Mouse (Mus musculus) C2C12 (cell line): ENCODE results near the gene Hmga1b. TPM values are rescaled to one million over a fixed set of nuclear protein-coding genes. Genes with fewer than 3 reads are reported as not detected.
"Not testable (repeated sequence)": the region's sequence is repeated elsewhere in the genome, so short reads cannot be mapped to it uniquely, and the experiment has no call there.

ENCODE experiments used
- H3K27me3 ChIP-seq: one replicate; pipeline ENCODE4 v1.6.1; 2011; ENCODE audit not compliant: control insufficient read depth, insufficient read depth, insufficient read length
- H3K36me3 ChIP-seq: one replicate; pipeline ENCODE4 v1.6.1; 2011; ENCODE audit not compliant: control insufficient read depth, insufficient read depth
- H3K4me3 ChIP-seq: one replicate; pipeline ENCODE4 v1.5.1; 2011; ENCODE audit warnings: mild to moderate bottlenecking, control low read depth; ENCODE audit not compliant: poor library complexity, insufficient read depth, severe bottlenecking
- H3K79me2 ChIP-seq: one replicate; pipeline ENCODE4 v1.6.1; 2011; ENCODE audit not compliant: control insufficient read depth, insufficient read depth
- H3K79me3 ChIP-seq: one replicate; pipeline ENCODE4 v1.6.1; 2011; ENCODE audit warnings: low read depth, control low read depth
- H3ac ChIP-seq: one replicate; pipeline ENCODE3; 2011; ENCODE audit warnings: low read depth; ENCODE audit not compliant: control insufficient read depth, insufficient read length
- CEBPB ChIP-seq: IDR thresholded peaks from one replicate; pipeline ENCODE4 v1.6.1; 2011; ENCODE audit warnings: low read depth, mild to moderate bottlenecking, control low read depth, moderate library complexity
- CTCF ChIP-seq: IDR thresholded peaks from one replicate; pipeline ENCODE4 v1.5.1; 2011; ENCODE audit not compliant: control insufficient read depth, insufficient read depth, insufficient read length
- FOSL1 ChIP-seq: IDR thresholded peaks from one replicate; pipeline ENCODE4 v1.8.0; 2011; ENCODE audit warnings: mild to moderate bottlenecking, low read length; ENCODE audit not compliant: poor library complexity, insufficient read depth, severe bottlenecking
- MAX ChIP-seq: IDR thresholded peaks from one replicate; pipeline ENCODE4 v1.6.1; 2011; ENCODE audit warnings: mild to moderate bottlenecking, control low read depth
- MYOD1 ChIP-seq: IDR thresholded peaks from one replicate; pipeline ENCODE4 v1.6.1; 2011; ENCODE audit warnings: low read depth; ENCODE audit not compliant: control insufficient read depth, insufficient read length
- MYOG ChIP-seq: IDR thresholded peaks from one replicate; pipeline ENCODE4 v1.6.1; 2011; ENCODE audit not compliant: control insufficient read depth, insufficient read length; ENCODE audit errors: extremely low read depth
- USF1 ChIP-seq: IDR thresholded peaks from one replicate; pipeline ENCODE4 v1.6.1; 2011; ENCODE audit warnings: low read depth, mild to moderate bottlenecking, control low read depth, moderate library complexity
- polyA plus RNA-seq: library from polyadenylated mRNA; unstranded; fragments of >200 nt; fragmentation: generic; extraction: Trizol; gene quantifications from one replicate; pipeline ENCODE4 v1.2.1, GENCODE M21; 2012; ENCODE audit warnings: missing spikeins

Gene Hmga1b
- polyA plus RNA-seq, 1 experiment = 774 TPM

GRCm38 (mm10) chr11:120768206-120768605 is 5.6 kb downstream of the Hmga1b start:
- Histone ChIP-seq H3K79me2 (no peaks in the 10 kb centered on the region), H3K36me3 (no peaks in the 10 kb centered on the region), H3K79me3 (no peaks in the 10 kb centered on the region), H3K4me3 (no peak overlapping the region), H3ac (no peak overlapping the region), H3K27me3 (no peaks in the 10 kb centered on the region)
- no peak for TF ChIP-seq MYOG
- TF ChIP-seq CEBPB = no peak
- TF ChIP-seq MAX = no peak
- TF ChIP-seq USF1 = no peak
- no peak for TF ChIP-seq FOSL1
- TF ChIP-seq MYOD1 = no peak
- TF ChIP-seq CTCF = no peak

- H3K79me3 ChIP-seq = no peaks in the 10 kb centered on the region
- H3K36me3 ChIP-seq = no peaks in the 10 kb centered on the region
- H3K4me3 ChIP-seq = no peak overlapping the region
- no peaks in the 10 kb centered on the region for H3K27me3 ChIP-seq
- TF ChIP-seq CEBPB (no peak), MAX (no peak), MYOD1 (no peak), CTCF (no peak), FOSL1 (no peak), USF1 (no peak), MYOG (no peak)
- H3ac ChIP-seq = no peak overlapping the region
- no peaks in the 10 kb centered on the region for H3K79me2 ChIP-seq
Measured at GRCm38 (mm10) chr11:120772749-120773148, 10.2 kb downstream of the Hmga1b start.

GRCm38 (mm10) chr11:120773463-120774190 is 11.0 kb downstream of the Hmga1b start:
- TF ChIP-seq USF1 (no peak), FOSL1 (peak; percentile 44)
- no peaks in the 10 kb centered on the region for H3K79me2 ChIP-seq

GRCm38 (mm10) chr11:120775774-120776469 is 13.3 kb downstream of the Hmga1b start:
- Histone ChIP-seq H3K79me2 (no peaks in the 10 kb centered on the region), H3K36me3 (no peaks in the 10 kb centered on the region), H3K79me3 (no peaks in the 10 kb centered on the region), H3ac (no peak overlapping the region), H3K4me3 (no peak overlapping the region), H3K27me3 (no peaks in the 10 kb centered on the region)
- no peak for TF ChIP-seq FOSL1
- peak; percentile 100 for TF ChIP-seq MAX
- peak; percentile 100 for TF ChIP-seq CTCF

More at GRCm38 (mm10) chr11:120773463-120774190, 11.0 kb downstream of the Hmga1b start:
- H3K4me3 ChIP-seq = no peak overlapping the region
- no peaks in the 10 kb centered on the region for H3K79me3 ChIP-seq
- H3K27me3 ChIP-seq = no peaks in the 10 kb centered on the region
- no peak overlapping the region for H3ac ChIP-seq
- no peaks in the 10 kb centered on the region for H3K36me3 ChIP-seq

GRCm38 (mm10) chr11:120777123-120777522 is 14.5 kb downstream of the Hmga1b start:
- H3ac ChIP-seq = no peak overlapping the region
- no peaks in the 10 kb centered on the region for H3K79me2 ChIP-seq
- no peak overlapping the region for H3K4me3 ChIP-seq
- no peaks in the 10 kb centered on the region for H3K79me3 ChIP-seq
- no peak for TF ChIP-seq CEBPB
- no peak for TF ChIP-seq MAX
- no peak for TF ChIP-seq MYOD1
- no peak for TF ChIP-seq MYOG
- no peak for TF ChIP-seq CTCF
- no peak for TF ChIP-seq USF1
- TF ChIP-seq FOSL1 = no peak
- no peaks in the 10 kb centered on the region for H3K36me3 ChIP-seq
- H3K27me3 ChIP-seq = no peaks in the 10 kb centered on the region

- Histone ChIP-seq H3K27me3 (no peaks in the 10 kb centered on the region), H3K36me3 (no peaks in the 10 kb centered on the region), H3K79me3 (peaks cover 2% of the 10 kb centered on the region), H3K79me2 (peaks cover 12% of the 10 kb centered on the region), H3ac (no peak overlapping the region), H3K4me3 (no peak overlapping the region)
- TF ChIP-seq MYOD1 = no peak
- TF ChIP-seq CTCF = no peak
- TF ChIP-seq USF1 = no peak
- no peak for TF ChIP-seq MYOG
- TF ChIP-seq MAX = no peak
- TF ChIP-seq FOSL1 = no peak
- TF ChIP-seq CEBPB = no peak
Measured at GRCm38 (mm10) chr11:120779876-120780275, 17.3 kb downstream of the Hmga1b start.

GRCm38 (mm10) chr11:120781361-120781760 is 18.8 kb downstream of the Hmga1b start:
- H3ac ChIP-seq, H3K79me3 ChIP-seq, H3K27me3 ChIP-seq, H3K4me3 ChIP-seq: not testable (repeated sequence)
- peaks cover 13% of the 10 kb centered on the region for H3K36me3 ChIP-seq
- peaks cover 27% of the 10 kb centered on the region for H3K79me2 ChIP-seq
